Mouse (Mus musculus): ENCODE data around the gene Zfp709.
"Not testable (repeated sequence)": the region's sequence is repeated elsewhere in the genome, so short reads cannot be mapped to it uniquely, and the experiment has no call there.

Zfp709 gene

GRCm38 (mm10) chr8:71926551-71926950, 44.7 kb downstream of the Zfp709 start:
- no peak for DNase-seq

- no peak for DNase-seq
These were observed 46.0 kb downstream of the Zfp709 start for GRCm38 (mm10) chr8:71927779-71928178.

GRCm38 (mm10) chr8:71938037-71938436, 56.2 kb downstream of the Zfp709 start:
- DNase-seq: not testable (repeated sequence)

- DNase-seq: no peak
These were observed 58.7 kb downstream of the Zfp709 start for GRCm38 (mm10) chr8:71940293-71941208.

GRCm38 (mm10) chr8:71941776-71942175, 60.0 kb downstream of the Zfp709 start:
- no peak for DNase-seq
